Mouse (Mus musculus): ENCODE measurements around the gene Irf8.
"Not testable (repeated sequence)": the region's sequence is repeated elsewhere in the genome, so short reads cannot be mapped to it uniquely, and the experiment has no call there.

The Irf8 gene

DNA sequence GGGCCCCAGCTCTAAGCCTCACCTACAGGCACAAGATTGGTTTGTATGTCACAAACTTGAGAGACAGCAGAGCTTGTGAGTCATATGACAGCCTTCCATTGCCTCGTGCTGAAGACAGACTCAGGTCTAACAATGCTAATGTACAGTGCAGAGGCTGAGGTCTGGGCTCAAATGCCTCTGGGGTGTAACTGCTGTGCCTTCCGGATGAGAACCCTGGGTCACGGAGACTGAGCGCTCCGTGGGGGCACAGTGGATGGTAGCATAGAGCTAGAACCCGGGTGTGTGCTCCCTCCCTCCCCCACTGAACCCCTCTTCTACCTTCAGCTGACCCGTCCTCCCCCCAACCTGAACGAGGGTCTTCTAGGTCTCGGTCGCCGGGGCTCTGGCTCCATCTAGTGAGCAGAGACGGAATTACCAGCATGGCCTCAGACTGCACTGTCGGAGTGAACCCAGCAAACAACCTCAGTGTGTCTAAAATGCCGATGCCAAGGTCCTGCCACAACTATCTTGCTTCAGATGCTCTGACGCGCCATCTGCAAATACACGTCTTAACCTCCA, 64.2 kb downstream of the Irf8 start:
- DNase-seq (ENCODE audit: low spot score) = peak; percentile 55

DNA sequence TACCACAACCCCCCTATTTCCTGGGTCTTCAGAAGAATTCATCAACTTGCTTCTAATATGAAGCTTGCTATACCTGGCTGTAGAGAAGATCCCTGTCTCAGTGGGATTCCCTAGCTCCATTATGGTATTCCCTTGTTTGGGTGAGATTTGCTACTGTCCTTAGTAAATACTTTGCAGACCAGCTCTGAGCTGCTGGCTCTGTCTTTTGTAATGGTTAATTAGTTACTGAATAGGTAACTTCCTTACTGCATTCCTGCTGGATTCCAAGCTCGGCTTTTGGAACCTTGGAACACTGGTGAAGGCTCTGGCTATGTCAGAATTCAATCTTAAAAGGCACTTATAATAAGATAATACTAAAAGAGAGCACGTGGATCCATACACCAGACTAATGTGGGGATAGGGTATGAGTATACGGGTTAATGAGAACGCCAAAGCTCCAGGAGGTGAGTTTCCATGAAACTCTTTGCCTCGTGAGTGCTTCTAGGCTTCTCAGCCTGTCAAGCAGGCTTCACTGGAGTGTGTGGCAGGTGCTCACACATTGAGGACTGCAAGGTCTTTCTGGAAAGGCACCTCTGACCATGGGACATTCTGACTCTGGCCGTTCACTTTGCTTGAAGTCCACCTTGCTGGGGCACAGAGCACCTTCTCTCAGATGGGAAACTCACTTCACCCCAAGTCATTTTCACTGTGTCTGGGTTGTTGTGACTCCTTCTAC, 67.7 kb downstream of the Irf8 start:
- not testable (repeated sequence) for DNase-seq (ENCODE audit: low spot score)

GRCm38 (mm10) chr8:120804741-120805140, 68.6 kb downstream of the Irf8 start:
- DNase-seq (ENCODE audit: low spot score) = no peak

All from ovary, postnatal 14 days (tissue).